Mouse (Mus musculus): ENCODE results near the gene Sprr2i. TPM values are rescaled to one million over a fixed set of nuclear protein-coding genes. Genes with fewer than 3 reads are reported as not detected.

Sprr2i gene
- total RNA-seq (2021): not detected
- long read RNA-seq, experiment 1: 0 reads
- long read RNA-seq, experiment 2: 0 reads

DNA sequence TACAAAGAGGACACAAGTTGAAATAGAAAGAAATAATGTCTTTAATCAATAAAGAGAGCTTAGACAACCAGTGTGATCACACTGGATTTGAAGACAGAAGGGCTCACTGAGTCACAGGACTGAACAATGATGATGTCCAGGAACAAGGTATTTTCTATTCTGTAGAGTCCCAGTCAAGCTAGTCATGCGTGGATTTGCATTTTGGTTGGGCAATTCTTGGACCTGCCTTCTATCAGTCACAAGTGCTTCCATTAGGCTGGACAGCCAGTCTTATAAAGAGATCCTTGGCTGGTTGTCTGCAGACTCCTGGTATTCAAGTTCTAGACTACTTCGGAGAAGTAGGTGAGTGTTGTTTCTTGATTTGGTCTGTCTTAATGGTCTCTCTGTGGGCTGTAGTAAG is at the start of gene Sprr2i:
Gene Sprr2i, plus strand, starts transcription at position 301 of the 400 bp plus-strand sequence.
- no peak for DNase-seq

DNA sequence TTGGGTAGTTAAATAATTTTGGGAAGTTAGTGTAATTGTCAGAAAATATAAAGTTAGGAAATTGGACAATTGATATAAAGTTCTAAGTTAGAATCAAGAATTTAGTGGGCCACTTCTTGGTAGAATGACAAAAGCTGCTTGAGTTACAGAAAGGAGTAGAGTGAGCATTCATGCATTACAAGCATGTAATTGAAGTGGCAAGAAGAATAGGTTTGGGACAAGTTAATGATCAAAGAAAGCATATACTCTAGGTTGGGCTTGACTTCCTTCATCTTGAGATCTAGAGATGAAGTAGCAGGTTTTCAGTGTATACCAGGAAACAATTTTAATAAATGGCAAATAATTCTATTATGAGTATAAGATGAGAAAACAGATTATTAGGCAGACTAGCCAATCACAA is 46.2 kb upstream of the Sprr2i start:
- DNase-seq: no peak

DNA sequence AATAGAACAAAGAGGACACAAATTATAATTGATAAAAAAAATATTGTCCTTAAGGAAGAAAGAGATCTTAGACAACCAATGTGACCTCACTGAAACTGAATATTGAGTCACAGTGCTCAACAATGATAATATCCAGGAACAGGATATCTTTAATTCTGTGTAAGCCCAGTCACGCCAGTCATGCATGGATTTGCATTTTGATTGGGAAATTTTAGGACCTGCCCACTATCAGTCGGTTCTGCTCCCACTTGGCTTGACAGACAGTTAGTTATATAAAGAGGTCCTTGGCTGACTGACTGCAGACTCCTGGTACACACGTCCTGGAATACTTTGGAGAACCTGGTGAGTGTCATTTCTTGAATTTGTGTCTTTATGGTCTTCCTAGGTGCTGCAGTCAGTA is 42.9 kb upstream of the Sprr2i start, which contains the start of gene Sprr2f:
Gene Sprr2f, plus strand, starts transcription at position 301 of the 400 bp plus-strand sequence.
- DNase-seq: no peak

DNA sequence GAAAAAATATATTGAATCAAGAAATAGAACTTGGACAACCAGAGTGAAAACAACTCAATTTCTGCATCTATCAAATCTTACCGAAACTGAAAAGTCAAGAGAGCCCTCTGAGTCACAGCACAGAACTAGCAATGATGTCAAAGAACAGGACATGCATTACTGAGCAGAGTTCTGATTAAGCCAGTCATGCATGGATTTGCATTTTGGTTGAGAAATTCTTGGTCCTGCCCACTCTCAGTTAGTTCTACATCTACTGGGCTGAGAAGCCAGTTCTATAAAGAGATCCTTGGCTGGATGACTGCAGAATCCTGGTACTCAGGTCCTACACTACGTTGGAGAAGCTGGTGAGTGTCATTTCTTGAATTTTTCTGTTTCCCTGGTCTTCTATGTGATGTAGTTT is 34.2 kb upstream of the Sprr2i start:
- DNase-seq: no peak

- no peak for DNase-seq
Measured at GRCm38 (mm10) chr3:92385385-92385784, 22.4 kb upstream of the Sprr2i start, which contains the start of gene Sprr2h. Sprr2h (plus strand) TSS chr3:92385685.

DNA sequence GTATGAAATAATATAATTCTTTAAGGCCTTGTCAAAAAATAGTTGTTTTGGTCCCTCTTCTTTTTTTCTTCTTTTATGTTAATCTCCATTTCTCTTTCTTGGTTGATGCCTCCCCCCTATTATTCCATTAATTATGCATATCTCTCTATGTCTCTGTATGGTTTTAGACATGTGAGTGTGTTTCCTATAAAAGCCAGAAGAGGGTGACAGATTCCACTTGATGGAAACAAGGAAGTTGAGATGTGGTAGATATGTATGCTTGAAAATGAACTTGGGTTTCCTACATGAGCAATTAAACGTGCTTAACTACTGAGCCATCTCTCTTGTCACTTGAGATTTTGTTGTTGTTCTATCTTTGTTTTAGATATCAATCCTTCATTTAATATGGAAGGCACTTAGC is 13.5 kb upstream of the Sprr2i start:
- DNase-seq: no peak

DNA sequence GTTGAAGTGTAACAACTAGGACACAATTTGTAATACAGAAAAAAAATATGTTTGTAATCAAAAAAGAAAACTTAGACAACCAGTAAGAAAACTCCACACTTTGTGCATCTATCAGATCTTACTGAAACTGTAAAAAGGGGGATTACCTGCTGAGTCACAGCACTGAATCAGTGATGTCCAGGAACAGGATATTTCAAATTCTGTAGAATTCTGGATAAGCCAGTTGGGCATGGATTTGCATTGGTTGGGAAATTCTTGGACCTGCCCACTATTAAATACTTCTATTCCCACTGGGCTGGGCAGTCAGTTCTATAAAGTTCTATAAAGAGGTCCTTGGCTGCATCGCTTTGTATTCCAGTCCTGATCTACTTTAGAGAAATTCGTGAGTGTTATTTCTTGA is 10.0 kb downstream of the Sprr2i start, which contains the start of gene Sprr2j-ps:
Gene Sprr2j-ps, plus strand, starts transcription at position 301 of the 400 bp plus-strand sequence.
- DNase-seq: no peak

DNA sequence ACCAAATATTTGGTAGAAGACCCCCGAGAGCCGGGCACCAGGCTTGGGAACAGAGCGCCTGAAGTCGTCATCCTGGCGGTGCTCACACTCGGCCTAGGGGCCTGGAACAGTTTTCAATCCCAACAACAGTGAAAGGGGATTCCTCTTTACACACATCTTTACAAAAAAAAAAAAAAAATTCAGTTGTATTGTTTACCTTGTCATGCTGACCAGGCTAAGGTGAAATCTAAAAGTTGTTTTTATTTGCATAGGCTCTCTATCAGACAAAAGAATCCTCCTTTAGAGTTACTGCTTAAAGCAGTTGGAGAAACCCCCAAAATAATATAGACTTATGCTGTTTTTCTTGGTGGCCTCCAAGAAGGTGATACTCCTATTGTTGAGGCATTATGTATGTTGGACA is 21.5 kb downstream of the Sprr2i start, which contains the start of gene Gm9774:
Gene Gm9774, minus strand, starts transcription at position 101 of the 400 bp plus-strand sequence.
- DNase-seq: no peak

- DNase-seq: no peak
Measured at GRCm38 (mm10) chr3:92432282-92432681, 24.5 kb downstream of the Sprr2i start, which contains the start of gene Sprr2k. Sprr2k (plus strand) TSS chr3:92432582.

DNA sequence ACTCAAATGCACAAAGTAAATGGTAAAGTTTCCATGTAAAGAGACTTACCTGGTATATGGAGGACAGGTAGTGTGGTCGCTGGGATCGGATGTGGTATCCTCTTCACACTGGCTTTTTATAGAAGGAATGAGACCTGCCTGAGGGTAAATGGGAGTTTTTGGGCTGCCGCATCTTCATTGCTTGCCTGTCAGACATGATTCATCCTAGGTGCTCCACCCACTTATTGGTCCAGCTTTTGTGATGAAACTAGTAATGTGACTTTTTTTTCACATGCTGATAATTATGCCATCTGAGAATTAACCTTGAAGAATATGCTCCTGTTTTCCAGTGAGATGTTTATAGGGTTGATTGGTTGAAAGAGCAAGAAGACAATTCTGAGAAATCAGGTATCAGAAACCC is 30.9 kb downstream of the Sprr2i start, which contains the start of gene Sprr1b:
Gene Sprr1b, minus strand, starts transcription at position 101 of the 400 bp plus-strand sequence.
- no peak for DNase-seq

DNA sequence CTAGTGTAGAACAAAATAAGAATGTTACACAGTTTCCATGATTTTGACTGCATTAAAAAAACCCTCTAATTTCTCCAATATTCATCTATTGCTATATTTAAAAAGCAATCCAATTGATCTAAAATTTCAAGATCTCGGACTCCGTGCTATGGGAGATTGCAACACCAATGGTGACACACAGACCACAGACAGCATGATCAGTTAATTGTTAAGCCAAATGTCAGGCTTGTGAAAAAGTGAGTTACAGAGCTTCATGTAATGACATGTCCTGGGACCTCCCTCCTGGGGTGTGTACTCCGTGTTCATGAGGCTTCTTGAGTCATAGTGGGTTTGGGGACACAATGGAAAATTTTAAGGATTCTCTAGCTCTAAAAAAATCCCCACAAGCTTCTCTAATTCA is 32.4 kb downstream of the Sprr2i start:
- no peak for DNase-seq

- no peak for DNase-seq
Measured at GRCm38 (mm10) chr3:92455151-92455550, 47.4 kb downstream of the Sprr2i start.

- no peak for DNase-seq
Measured at GRCm38 (mm10) chr3:92458620-92459019, 50.8 kb downstream of the Sprr2i start, which contains the start of gene Sprr3. Sprr3 (minus strand) TSS chr3:92458720.

Other genes with a start within 250 kb of the Sprr2i start
- not detected for gene Sprr2a1, start 192.2 kb upstream of the Sprr2i start, total RNA-seq (2021)
- not detected for gene Sprr2a2, start 192.1 kb upstream of the Sprr2i start, total RNA-seq (2021)
- gene Sprr2a3, start 122.6 kb upstream of the Sprr2i start, total RNA-seq (2021): not detected
- not detected for gene Sprr2b, start 91.4 kb upstream of the Sprr2i start, total RNA-seq (2021)
- not detected for gene Sprr2d, start 68.9 kb upstream of the Sprr2i start, total RNA-seq (2021)
- gene Sprr2e, start 55.8 kb upstream of the Sprr2i start, total RNA-seq (2021): not detected
- not detected for gene Sprr2f, start 42.8 kb upstream of the Sprr2i start, total RNA-seq (2021)
- not detected for gene Sprr2h, start 22.3 kb upstream of the Sprr2i start, total RNA-seq (2021)
- not detected for gene Sprr2j-ps, start 10.1 kb downstream of the Sprr2i start, total RNA-seq (2021)
- 1 to 10 TPM; 3.9 to 5.8 TPM for gene Gm9774, start 21.4 kb downstream of the Sprr2i start, total RNA-seq (2021)
- not detected for gene Sprr2k, start 24.6 kb downstream of the Sprr2i start, total RNA-seq (2021)
- gene Sprr1b, start 30.8 kb downstream of the Sprr2i start, total RNA-seq (2021): not detected
- not detected for gene Sprr3, start 50.7 kb downstream of the Sprr2i start, total RNA-seq (2021)
- not detected for gene Sprr1a, start 77.9 kb downstream of the Sprr2i start, total RNA-seq (2021)
- not detected for gene Sprr4, start 92.5 kb downstream of the Sprr2i start, total RNA-seq (2021)
- gene 2310046K23Rik, start 126.5 kb downstream of the Sprr2i start, total RNA-seq (2021): not detected
- gene Ivl, start 165.7 kb downstream of the Sprr2i start, total RNA-seq (2021): not detected
- not detected for gene Smcp, start 181.0 kb downstream of the Sprr2i start, total RNA-seq (2021)
- gene 2210017I01Rik, start 199.5 kb downstream of the Sprr2i start, total RNA-seq (2021): not detected
- gene Lce6a, start 213.7 kb downstream of the Sprr2i start, total RNA-seq (2021): not detected
- not detected for gene Lce1a1, start 240.3 kb downstream of the Sprr2i start, total RNA-seq (2021)
- not detected for gene Lce1b, start 248.9 kb downstream of the Sprr2i start, total RNA-seq (2021)

Data from gastrocnemius, postnatal 10 days (tissue).